Mouse (Mus musculus): ENCODE results near the gene Ppp4r4.
"Not testable (repeated sequence)": the region's sequence is repeated elsewhere in the genome, so short reads cannot be mapped to it uniquely, and the experiment has no call there.

Gene Ppp4r4

GRCm38 (mm10) chr12:103532020-103532648 lies at the start of gene Ppp4r4:
Gene Ppp4r4 (plus strand): TSS chr12:103532283.
- DNase-seq (ENCODE audit: low read depth): peak; percentile 62

GRCm38 (mm10) chr12:103482781-103483180 lies 49.3 kb upstream of the Ppp4r4 start:
- DNase-seq (ENCODE audit: low read depth): no peak

GRCm38 (mm10) chr12:103484200-103484972 lies 47.7 kb upstream of the Ppp4r4 start:
- DNase-seq (ENCODE audit: low read depth): not testable (repeated sequence)

- no peak for DNase-seq (ENCODE audit: low read depth)
Measured at GRCm38 (mm10) chr12:103486726-103487125, 45.4 kb upstream of the Ppp4r4 start.

- DNase-seq (ENCODE audit: low read depth): no peak
Measured at GRCm38 (mm10) chr12:103487276-103487675, 44.8 kb upstream of the Ppp4r4 start.

GRCm38 (mm10) chr12:103487750-103488149 lies 44.3 kb upstream of the Ppp4r4 start:
- DNase-seq (ENCODE audit: low read depth): no peak

GRCm38 (mm10) chr12:103491091-103491730 lies 40.9 kb upstream of the Ppp4r4 start:
- no peak for DNase-seq (ENCODE audit: low read depth)

GRCm38 (mm10) chr12:103492767-103493166 lies 39.3 kb upstream of the Ppp4r4 start:
- DNase-seq (ENCODE audit: low read depth): peak; percentile 43

- no peak for DNase-seq (ENCODE audit: low read depth)
Measured at GRCm38 (mm10) chr12:103494486-103494885, 37.6 kb upstream of the Ppp4r4 start.

- DNase-seq (ENCODE audit: low read depth): no peak
Measured at GRCm38 (mm10) chr12:103498768-103499167, 33.3 kb upstream of the Ppp4r4 start.

GRCm38 (mm10) chr12:103499261-103499660 lies 32.8 kb upstream of the Ppp4r4 start:
- DNase-seq (ENCODE audit: low read depth): no peak

GRCm38 (mm10) chr12:103503300-103503699 lies 28.8 kb upstream of the Ppp4r4 start:
- no peak for DNase-seq (ENCODE audit: low read depth)

GRCm38 (mm10) chr12:103504402-103504801 lies 27.7 kb upstream of the Ppp4r4 start:
- no peak for DNase-seq (ENCODE audit: low read depth)

- no peak for DNase-seq (ENCODE audit: low read depth)
Measured at GRCm38 (mm10) chr12:103508346-103508745, 23.7 kb upstream of the Ppp4r4 start.

- DNase-seq (ENCODE audit: low read depth): no peak
Measured at GRCm38 (mm10) chr12:103509893-103510292, 22.2 kb upstream of the Ppp4r4 start.

GRCm38 (mm10) chr12:103511586-103511985 lies 20.5 kb upstream of the Ppp4r4 start:
- no peak for DNase-seq (ENCODE audit: low read depth)

GRCm38 (mm10) chr12:103513039-103513438 lies 19.0 kb upstream of the Ppp4r4 start:
- no peak for DNase-seq (ENCODE audit: low read depth)

- no peak for DNase-seq (ENCODE audit: low read depth)
Measured at GRCm38 (mm10) chr12:103513451-103513871, 18.6 kb upstream of the Ppp4r4 start.

- no peak for DNase-seq (ENCODE audit: low read depth)
Measured at GRCm38 (mm10) chr12:103514354-103514753, 17.7 kb upstream of the Ppp4r4 start.

GRCm38 (mm10) chr12:103515638-103516037 lies 16.4 kb upstream of the Ppp4r4 start:
- DNase-seq (ENCODE audit: low read depth): no peak

- DNase-seq (ENCODE audit: low read depth): no peak
Measured at GRCm38 (mm10) chr12:103518640-103519039, 13.4 kb upstream of the Ppp4r4 start.

- DNase-seq (ENCODE audit: low read depth): no peak
Measured at GRCm38 (mm10) chr12:103530596-103530995, 1.5 kb upstream of the Ppp4r4 start.

All from fibroblast of lung, adult 2 months (primary cell).